Mouse (Mus musculus) cerebellum, adult 9-11 months (tissue): ENCODE measurements around the gene Rtn4.
"Not testable (repeated sequence)": the region's sequence is repeated elsewhere in the genome, so short reads cannot be mapped to it uniquely, and the experiment has no call there.

Experiments
- DNase-seq: peaks from one replicate; pipeline ENCODE4 v3.0.0; 2022

The Rtn4 gene

DNA sequence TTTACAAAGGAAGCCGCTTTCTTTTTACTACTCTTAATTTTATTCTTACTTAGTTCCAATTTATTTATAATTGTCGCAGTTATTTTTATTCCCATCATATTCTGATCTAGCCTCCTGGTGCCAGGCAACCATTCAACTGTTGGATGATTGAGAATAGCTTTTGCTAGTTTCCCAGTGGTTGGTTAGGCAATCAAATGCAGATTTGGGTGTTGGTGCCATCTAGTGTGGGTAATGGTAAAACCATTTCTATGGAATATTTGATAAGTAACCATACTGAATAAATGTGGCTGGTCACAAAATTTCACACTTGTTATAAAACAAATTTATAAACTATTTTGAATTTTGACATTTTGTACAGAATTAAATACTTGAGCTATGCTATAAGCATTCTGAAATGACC is 22.0 kb downstream of the Rtn4 start:
- DNase-seq = no peak

DNA sequence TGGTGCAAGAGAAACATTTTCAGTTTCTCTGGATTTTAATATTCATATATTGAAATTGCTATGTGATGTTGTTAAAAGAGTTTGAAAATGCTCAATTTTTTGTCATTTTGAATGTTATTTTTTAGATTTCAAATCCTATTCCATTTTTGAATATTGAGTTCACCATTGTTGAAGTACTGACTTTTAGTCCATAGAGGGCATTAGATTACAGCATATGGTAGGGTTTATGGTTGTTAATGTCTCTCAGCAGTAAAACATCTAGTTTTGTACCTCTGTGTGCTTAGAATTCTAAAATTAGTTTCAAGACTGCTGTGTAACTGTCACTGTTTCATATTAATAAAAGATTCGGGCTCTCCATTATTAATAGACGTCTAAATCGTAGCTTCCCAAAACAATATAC is 22.8 kb downstream of the Rtn4 start:
- no peak for DNase-seq

DNA sequence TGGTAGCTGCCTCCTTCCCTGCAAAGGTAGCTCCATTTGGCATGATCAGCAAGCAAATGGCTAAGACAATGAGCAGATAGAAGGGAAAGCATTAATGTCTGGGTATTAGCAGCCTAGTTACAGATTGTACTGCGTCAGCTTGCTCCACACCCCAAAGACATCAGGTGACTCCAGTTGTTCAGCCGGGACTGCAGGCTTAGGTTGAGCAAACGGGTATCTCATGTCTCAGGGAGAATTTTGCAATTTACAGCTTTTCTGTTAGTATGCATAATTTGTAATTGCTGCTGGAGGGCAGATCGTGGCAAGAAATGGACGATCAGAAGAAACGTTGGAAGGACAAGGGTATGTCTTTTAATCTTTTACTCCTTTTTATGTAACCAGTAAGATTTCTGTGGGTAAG is 25.8 kb downstream of the Rtn4 start:
- no peak for DNase-seq

- no peak for DNase-seq
Measured at GRCm38 (mm10) chr11:29719597-29719996, 26.9 kb downstream of the Rtn4 start.

- DNase-seq = no peak
Measured at GRCm38 (mm10) chr11:29724213-29724612, 31.5 kb downstream of the Rtn4 start.

- DNase-seq = no peak
Measured at GRCm38 (mm10) chr11:29725167-29725566, 32.4 kb downstream of the Rtn4 start.

DNA sequence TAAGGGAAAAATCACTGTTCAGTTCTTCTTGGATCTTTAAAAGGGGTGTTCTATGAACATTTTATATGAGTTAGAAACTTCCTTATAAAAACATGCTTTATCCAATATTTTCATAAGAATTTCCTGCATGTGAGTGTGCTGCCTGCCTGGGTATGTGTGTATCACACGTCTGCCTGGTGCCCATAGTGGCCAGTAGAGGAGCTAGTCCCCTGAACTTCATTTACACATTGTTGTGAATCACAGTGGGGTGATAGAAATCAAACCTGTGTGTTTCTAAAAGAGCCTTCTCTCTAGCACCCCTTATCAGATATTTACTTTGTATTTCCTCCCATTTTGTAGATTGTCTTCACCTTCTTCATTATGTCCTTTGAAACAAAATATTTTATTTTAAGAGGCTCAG is 32.9 kb downstream of the Rtn4 start:
- DNase-seq = no peak

- no peak for DNase-seq
Measured at GRCm38 (mm10) chr11:29727901-29728300, 35.2 kb downstream of the Rtn4 start.

DNA sequence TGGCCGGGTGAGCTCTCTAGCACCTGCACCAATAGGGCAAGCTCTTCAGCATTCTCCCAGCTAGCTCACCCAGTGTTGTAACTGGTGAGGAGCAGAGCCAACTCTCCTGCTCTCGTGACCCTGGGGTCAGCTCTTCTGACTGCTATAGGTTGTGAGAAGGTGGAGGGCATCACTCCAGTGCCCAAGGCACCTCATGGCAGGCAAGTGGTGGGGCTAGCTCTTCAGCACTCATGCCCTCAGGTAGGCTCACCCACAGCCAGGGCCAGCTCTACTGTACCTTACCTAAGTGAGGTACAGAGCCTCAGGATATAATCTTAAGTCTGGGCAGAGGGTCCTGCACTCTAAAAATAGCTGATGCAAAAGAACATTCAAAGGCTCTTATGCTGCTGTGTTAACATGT is 47.0 kb downstream of the Rtn4 start:
- no peak for DNase-seq

DNA sequence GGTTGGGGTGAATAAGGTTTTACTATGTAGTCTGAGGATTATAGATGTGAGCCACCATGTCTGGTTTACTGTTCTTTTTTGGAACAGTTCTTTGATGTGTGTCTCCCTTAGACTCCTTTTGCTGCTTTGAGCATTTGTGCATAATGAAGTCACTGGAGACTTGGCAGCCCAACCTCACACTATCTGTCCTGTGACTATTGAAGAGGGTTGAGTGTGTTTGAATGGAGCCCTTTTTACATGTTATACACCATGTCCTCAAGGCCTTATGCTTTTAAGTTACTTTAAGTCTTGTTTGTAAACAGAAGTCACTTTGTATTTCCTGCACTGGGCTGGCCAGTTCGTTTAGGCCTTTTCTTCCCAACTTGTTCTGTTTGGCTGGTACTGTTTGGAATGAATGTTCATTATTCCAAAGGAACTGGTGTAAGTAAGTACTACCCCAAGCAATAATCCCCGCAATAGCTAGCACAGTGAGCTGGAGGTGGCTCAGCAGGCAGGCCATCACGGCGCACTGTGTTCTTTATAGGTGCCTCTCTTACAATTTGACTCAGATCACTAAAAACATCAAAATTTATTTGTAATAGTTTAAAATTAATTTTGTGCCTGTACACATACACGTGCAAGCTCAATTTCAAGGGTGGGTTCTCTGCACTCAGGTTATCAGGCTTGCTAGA is 52.1 kb downstream of the Rtn4 start:
- DNase-seq = no peak

DNA sequence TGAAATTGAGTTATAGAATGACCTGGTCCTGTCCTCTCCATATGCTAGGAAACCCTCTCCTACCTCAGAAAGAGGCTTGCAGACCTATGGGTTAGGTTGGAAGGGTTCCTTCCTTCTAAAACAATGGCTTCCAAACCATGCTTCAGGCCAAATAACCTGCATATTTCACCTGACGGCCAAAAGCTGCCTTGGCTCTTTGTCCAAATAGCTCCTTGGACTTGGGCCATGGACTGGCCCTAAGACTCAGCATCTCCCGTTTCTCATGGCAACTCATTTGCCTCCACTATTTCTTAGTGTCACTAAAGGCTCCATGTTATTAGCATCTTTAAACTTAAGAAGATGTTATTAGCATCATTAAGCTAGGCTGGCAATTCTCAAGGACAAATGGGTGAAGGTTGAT is 52.8 kb downstream of the Rtn4 start:
- peak; percentile 49 for DNase-seq

- no peak for DNase-seq
Measured at GRCm38 (mm10) chr11:29746203-29746602, 53.5 kb downstream of the Rtn4 start.

GRCm38 (mm10) chr11:29747365-29747764 is 54.6 kb downstream of the Rtn4 start:
- no peak for DNase-seq

- DNase-seq = no peak
Measured at GRCm38 (mm10) chr11:29747881-29748280, 55.1 kb downstream of the Rtn4 start.

- no peak for DNase-seq
Measured at GRCm38 (mm10) chr11:29748750-29749467, 56.2 kb downstream of the Rtn4 start.

DNA sequence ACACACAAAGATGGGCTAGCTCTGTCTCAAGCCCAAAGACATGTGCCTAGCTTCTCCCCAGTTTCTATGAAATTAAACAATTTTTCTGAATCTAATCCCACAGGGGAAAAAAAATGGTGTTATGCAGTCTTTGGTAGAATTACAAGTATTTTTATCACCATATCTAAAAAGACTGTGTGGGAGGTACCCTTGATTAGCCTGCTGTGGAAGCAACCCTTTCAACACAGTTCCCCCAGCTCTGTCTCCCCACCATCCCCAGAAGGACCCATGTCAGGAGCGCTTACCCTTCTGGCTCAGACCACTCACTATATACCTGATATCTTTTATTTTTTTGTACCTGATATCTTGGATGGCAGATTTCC is 56.7 kb downstream of the Rtn4 start:
- no peak for DNase-seq

- no peak for DNase-seq
Measured at GRCm38 (mm10) chr11:29751013-29751412, 58.3 kb downstream of the Rtn4 start.

DNA sequence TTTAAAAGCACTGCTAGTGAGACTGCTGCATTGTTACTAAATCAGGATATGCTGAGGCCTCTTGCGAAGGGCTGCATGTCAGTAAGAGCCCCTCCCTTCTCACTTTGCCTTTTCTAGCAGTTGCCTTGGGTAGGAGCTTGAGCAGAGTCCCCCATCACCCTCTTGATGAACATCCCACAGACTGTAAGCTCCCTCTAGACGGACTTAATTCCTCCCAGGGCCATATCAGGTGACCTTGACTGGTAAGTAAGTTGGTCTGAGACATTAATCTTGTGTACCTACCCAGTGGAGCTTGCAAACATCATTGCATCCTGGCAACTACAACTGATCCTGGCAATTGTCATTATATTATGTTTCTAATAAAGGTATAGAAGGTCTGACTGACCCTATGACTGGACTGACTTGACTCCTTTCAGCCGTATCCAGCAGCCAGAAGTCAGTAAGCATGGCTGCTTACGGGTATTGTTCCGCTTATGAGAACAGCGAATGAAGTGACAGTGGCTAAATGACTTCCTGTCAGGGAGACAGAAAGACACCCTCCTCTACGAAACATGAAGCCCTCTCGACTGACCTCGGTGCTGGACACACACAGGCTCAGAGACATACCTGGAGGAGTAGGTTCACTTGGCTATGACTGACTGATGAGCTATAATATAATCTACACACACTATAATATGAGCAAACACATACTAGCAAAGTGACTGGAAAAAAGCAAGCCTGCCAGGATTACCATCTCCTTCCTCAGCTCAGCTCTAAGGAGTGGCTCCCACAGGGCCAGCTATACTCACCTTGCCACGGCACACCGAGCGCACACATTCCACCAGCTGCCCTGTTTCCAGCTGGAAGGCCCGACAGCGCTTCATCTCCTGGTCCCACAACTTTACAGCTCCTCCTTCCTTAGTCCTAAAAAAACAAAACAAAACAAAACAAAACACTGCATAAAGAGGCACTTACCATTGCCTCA is 59.2 kb downstream of the Rtn4 start:
- no peak for DNase-seq

DNA sequence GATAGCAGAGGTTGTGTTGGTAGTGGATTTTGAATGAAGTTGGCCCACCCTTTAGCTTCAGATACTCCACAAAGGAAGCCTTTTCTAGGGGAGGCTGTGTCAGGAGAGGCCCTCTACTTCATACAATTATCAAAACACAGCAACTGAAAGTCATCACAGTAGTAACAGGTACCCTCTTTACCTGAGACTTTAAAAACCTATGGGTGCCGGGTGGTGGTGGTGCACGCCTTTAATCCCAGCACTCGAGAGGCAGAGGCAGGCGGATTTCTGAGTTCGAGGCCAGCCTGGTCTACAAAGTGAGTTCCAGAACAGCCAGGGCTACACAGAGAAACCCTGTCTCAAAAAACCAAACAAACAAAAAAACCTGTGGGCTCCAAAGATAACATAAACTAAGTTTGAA is 63.3 kb downstream of the Rtn4 start:
- not testable (repeated sequence) for DNase-seq

DNA sequence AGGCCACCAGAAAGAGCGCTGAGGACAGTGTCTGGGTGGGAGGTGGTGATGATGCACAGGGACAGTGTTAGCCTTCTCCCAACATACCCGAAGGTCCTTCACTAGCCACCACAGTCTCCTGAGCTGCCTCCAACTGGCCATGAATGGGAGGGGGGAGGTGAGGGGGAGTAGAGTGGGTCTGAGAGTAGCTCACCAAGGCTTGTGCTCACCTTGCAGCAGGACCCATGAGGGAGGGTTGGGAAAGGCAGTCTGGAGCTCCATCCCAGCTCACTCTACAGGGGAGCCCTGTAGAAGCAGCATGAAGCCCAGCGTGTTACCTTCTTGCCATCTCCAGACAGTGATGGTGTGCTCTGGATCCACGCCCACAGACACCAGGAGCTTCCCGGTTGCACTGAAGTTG is 65.9 kb downstream of the Rtn4 start:
- DNase-seq = no peak

DNA sequence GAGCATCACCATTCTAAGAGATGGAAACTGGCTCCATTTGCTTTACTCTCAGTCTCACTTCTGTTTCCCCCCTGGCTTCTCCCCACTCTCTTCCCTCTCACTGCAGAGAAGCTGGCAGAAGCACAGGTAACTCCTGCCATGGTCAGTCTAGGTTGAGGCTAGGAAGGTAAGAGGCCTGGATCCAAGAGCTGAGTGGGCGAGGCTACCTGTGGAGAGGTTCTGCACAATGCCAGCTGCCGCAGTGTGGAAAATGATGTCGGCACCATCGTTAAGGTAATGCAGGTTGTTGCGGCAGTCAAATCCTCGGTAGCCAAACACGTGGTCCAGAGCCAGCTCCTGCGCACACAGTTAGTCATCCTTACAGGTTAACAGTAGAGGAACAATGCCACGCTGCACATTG is 68.6 kb downstream of the Rtn4 start:
- DNase-seq = peak; percentile 49

DNA sequence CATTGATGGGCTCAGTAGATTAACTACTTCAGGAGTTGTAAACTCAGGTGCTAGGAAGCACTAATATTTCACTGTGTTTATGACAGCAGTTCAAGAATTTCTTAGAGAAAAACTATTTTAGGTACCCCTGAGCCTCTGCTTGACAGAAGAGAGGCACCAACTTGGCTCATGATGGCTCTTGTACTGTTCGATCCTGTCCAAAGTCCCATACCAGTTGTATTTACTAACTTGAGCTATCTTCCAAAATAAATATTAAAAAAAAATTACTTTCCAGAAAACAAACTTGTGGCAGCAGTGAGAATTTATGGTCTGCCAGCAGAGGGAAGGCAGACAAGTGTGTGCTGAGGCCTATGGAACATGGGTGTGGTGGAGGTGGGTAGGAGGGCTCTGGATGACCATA is 70.0 kb downstream of the Rtn4 start:
- DNase-seq = no peak

DNA sequence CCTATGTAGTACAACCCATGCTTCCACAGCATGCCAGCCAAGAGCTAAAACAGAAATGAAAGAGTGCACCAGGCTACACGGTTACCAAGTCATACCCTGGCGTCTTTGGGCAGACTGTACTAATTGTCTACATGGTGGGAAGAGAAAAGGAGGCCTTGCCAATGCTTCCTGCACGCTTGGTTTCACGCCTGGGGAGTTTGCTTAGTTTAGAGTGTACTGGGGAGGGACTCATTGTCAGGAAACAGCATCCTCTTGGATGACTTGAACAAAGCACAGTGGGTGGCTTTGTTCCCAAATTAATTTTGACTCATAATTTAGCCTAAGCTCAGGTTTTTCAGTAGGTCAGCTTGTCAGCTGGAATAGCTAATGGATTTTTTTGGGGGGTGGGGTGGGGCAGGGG is 72.3 kb downstream of the Rtn4 start:
- peak; percentile 60 for DNase-seq
